Mouse (Mus musculus) bone marrow, adult 2 months (tissue): ENCODE results near the gene Ifngr2. TPM values are rescaled to one million over a fixed set of nuclear protein-coding genes. Genes with fewer than 3 reads are reported as not detected.

Experiments used
- H3K27ac ChIP-seq: fragments of 200-500 bp; 2 replicates; pipeline ENCODE4 v1.5.1; 2012; ENCODE audit warnings: low read depth, mild to moderate bottlenecking, control low read depth, inconsistent platforms, low read length; ENCODE audit not compliant: control insufficient read depth, poor library complexity, insufficient read depth
- H3K4me1 ChIP-seq: fragments of 200-500 bp; 2 replicates; pipeline ENCODE4 v1.6.1; 2011; ENCODE audit warnings: low read length; ENCODE audit not compliant: control insufficient read depth, insufficient read depth
- H3K4me3 ChIP-seq: fragments of 200-500 bp; replicated peaks from 2 replicates; pipeline ENCODE3; 2011; ENCODE audit warnings: mild to moderate bottlenecking, low read depth, low read length, control low read depth; ENCODE audit not compliant: control insufficient read depth
- CTCF ChIP-seq: fragments of 200-500 bp; IDR thresholded peaks from 2 replicates; pipeline ENCODE4 v1.5.1; 2011; ENCODE audit warnings: low read length, control low read depth; ENCODE audit not compliant: control insufficient read depth, insufficient read depth
- POLR2A ChIP-seq: fragments of 200-500 bp; IDR thresholded peaks from 2 replicates; pipeline ENCODE4 v1.6.1; 2011; ENCODE audit warnings: low read depth, mild to moderate bottlenecking, control low read depth, low read length, borderline replicate concordance; ENCODE audit not compliant: control insufficient read depth
- WGBS: fragments of 180-500 bp; shearing (Covaris S2); methylation state at CpG from one replicate; pipeline ENCODE4 v1.1.7; 2018; 5-methylcytosine and 5-hydroxymethylcytosine counted together
- polyA plus RNA-seq: library from polyadenylated mRNA; stranded (reverse); fragments of >200 nt; gene quantifications from 2 replicates; pipeline ENCODE4 v1.2.4, GENCODE M21; 2011; ENCODE audit warnings: low replicate concordance; ENCODE audit not compliant: missing spikeins, insufficient read depth, insufficient read length

The Ifngr2 gene
- polyA plus RNA-seq, 1 experiment: 27.7 TPM

GRCm38 (mm10) chr16:91552072-91552471 lies 5.2 kb downstream of the Ifngr2 start:
- no peak for TF ChIP-seq CTCF
- TF ChIP-seq POLR2A: no peak
- Histone ChIP-seq H3K4me3 (no peak overlapping the region), H3K4me1 (peaks cover 3% of the 10 kb centered on the region; the same call in 1 of the 2 replicates), H3K27ac (no peak overlapping the region)
- 85% methylated on average over 9 of the region's 9 CpGs for WGBS

- H3K4me3 ChIP-seq: no peak overlapping the region
- TF ChIP-seq POLR2A: no peak
- no peak for TF ChIP-seq CTCF
- 13% methylated on average over 12 of the region's 12 CpGs for WGBS
- H3K27ac ChIP-seq: no peak overlapping the region
- peaks cover 3% of the 10 kb centered on the region; the same call in 1 of the 2 replicates for H3K4me1 ChIP-seq
Observed at GRCm38 (mm10) chr16:91553625-91554024, 6.8 kb downstream of the Ifngr2 start.

- 89% methylated on average over 8 of the region's 8 CpGs for WGBS
- no peak overlapping the region for H3K4me3 ChIP-seq
- TF ChIP-seq POLR2A (no peak), CTCF (no peak)
- peaks cover 1% of the 10 kb centered on the region; the same call in 1 of the 2 replicates for H3K4me1 ChIP-seq
- H3K27ac ChIP-seq: no peak overlapping the region
Observed at GRCm38 (mm10) chr16:91555017-91555605, 8.2 kb downstream of the Ifngr2 start.

- Histone ChIP-seq H3K4me1 (no peaks in the 10 kb centered on the region), H3K27ac (no peak overlapping the region), H3K4me3 (no peak overlapping the region)
- WGBS: 92% methylated on average over 15 of the region's 15 CpGs
- TF ChIP-seq CTCF (no peak), POLR2A (no peak)
Observed at GRCm38 (mm10) chr16:91556659-91557058, 9.8 kb downstream of the Ifngr2 start.

- WGBS: 96% methylated on average over 7 of the region's 7 CpGs
- no peaks in the 10 kb centered on the region for H3K4me1 ChIP-seq
- no peak overlapping the region for H3K27ac ChIP-seq
- TF ChIP-seq POLR2A (no peak), CTCF (no peak)
- no peak overlapping the region for H3K4me3 ChIP-seq
Observed at GRCm38 (mm10) chr16:91557214-91557613, 10.3 kb downstream of the Ifngr2 start.

GRCm38 (mm10) chr16:91557693-91558092 lies 10.8 kb downstream of the Ifngr2 start:
- H3K4me1 ChIP-seq: no peaks in the 10 kb centered on the region
- TF ChIP-seq POLR2A (no peak), CTCF (no peak)
- no peak overlapping the region for H3K27ac ChIP-seq
- WGBS: 94% methylated on average over 15 of the region's 15 CpGs
- no peak overlapping the region for H3K4me3 ChIP-seq

- no peaks in the 10 kb centered on the region for H3K4me1 ChIP-seq
- no peak overlapping the region for H3K27ac ChIP-seq
- TF ChIP-seq CTCF (peak; percentile 69), POLR2A (no peak)
- no peak overlapping the region for H3K4me3 ChIP-seq
- WGBS: 60% methylated on average over 9 of the region's 9 CpGs
Observed at GRCm38 (mm10) chr16:91561099-91561498, 14.2 kb downstream of the Ifngr2 start.

- 83% methylated on average over 38 of the region's 38 CpGs for WGBS
- 0 out of 2 replicates have a peak overlapping the region, but pooled peaks have one; percentile 38 for H3K27ac ChIP-seq
- TF ChIP-seq POLR2A (no peak), CTCF (no peak)
- H3K4me3 ChIP-seq: no peak overlapping the region
- no peaks in the 10 kb centered on the region for H3K4me1 ChIP-seq
Observed at GRCm38 (mm10) chr16:91561541-91562457, 14.9 kb downstream of the Ifngr2 start.
